Mouse (Mus musculus): ENCODE results near the gene Abcc10. TPM values are rescaled to one million over a fixed set of nuclear protein-coding genes. Genes with fewer than 3 reads are reported as not detected.
A peak's percentile ranks its signal among the peaks of the same experiment; 100 is the strongest.

Gene Abcc10
- polyA plus RNA-seq, 1 experiment, result 4.0 TPM

DNA sequence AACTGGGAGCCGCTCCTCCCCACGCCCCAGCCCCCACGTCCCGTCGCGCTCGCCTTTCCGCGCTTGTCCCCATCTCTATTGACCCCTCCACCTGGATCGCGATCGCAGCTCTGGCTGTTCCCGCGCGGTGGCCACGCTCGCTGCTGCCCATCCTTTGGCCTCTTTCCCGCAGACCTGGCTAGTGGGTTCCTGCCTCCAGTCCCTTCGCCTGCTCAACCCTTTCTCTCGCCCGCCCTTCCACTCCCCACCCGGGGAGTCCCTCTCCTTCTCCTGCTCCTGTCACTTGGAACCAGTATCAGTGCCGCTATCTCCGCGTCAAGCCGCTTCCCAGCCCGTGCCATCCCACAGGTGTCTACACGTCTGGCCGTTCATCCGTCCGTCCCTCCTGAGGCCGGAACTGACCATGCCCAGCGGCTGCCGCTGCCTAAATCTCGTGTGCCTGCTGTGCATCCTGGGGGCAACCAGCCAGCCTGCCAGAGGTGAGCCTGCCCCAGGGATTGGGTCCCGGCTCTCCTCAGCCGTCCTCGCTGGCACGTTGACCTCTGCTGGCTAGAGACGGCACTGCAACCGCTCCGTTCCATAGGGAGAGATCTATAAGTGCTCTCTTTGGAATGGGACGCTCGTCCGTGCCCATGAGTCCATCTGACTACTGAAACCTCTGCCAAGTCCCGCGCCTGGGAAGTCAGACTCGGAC lies 29.8 kb downstream of the Abcc10 start:
- TF ChIP-seq CTCF (IDR thresholded peaks at IDR 0.05; ENCODE audit: control insufficient read depth, insufficient read depth, insufficient read length) (peak; percentile 88), MAX (IDR thresholded peaks at IDR 0.05) (no peak)
- H3K36me3 ChIP-seq (ENCODE audit: control insufficient read depth, insufficient read depth), result no peaks in the 10 kb centered on the region
- no peaks in the 10 kb centered on the region for H3K79me2 ChIP-seq (ENCODE audit: control insufficient read depth, insufficient read depth)
- H3K27me3 ChIP-seq (ENCODE audit: control insufficient read depth, insufficient read depth, insufficient read length), result peaks cover 9% of the 10 kb centered on the region
- no peaks in the 10 kb centered on the region for H3K79me3 ChIP-seq (ENCODE audit: low read depth)
- H3K4me3 ChIP-seq (ENCODE audit: insufficient read depth, poor library complexity, severe bottlenecking), result peak overlapping the region; percentile 43
- peak overlapping the region; percentile 62 for H3ac ChIP-seq (ENCODE audit: control insufficient read depth, insufficient read length, low read depth)

DNA sequence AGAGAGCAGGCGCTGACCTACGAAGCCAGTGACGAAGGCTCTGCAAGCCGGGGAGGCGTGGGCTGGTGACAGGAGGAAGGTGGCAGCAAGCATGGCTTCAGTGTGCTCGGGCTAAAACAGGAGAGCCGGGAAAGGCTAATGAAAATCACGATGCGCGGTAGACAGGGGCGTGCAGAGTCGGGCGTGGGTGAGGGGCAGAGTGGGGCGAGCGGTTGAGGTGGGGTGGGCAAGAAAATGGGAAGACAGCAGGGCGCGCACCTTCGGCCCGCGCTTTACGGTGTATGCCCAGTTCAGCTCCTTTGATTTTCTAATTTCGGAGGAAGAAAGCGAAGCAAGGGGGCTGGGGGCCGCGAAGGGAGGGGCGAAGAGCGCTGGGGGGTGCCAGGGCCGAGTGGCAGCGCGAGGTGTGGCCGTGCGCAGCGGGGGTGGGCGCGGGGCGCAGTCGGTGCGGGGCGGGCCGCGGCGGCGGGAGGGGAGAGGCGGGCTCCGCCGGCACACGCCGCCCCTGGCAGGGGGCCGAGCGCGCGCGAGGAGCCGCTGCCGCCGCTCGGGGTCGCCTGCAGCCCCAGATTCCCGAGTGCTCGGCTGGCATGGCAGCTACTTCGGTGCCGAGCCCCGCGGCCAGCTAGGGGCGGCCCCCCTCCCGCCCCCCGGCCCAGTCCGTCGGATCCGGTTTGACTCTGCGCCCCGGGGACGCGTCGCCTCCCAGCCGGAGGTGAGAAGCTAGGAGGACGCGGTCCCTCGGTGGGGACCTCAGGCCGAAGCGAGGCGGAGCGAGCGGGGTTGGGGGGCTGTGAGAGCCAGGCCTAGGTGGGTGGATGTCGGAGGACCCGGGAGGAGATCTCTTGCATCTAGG lies 30.6 kb downstream of the Abcc10 start, which contains the start of gene Dlk2:
TSS of gene Dlk2 (plus strand) at position 58 of the 856 bp plus-strand sequence.
- TF ChIP-seq FOSL1 (IDR thresholded peaks at IDR 0.05; ENCODE audit: insufficient read depth, low read length, poor library complexity, severe bottlenecking) (no peak), MAX (IDR thresholded peaks at IDR 0.05) (no peak), MYOG (IDR thresholded peaks at IDR 0.05; ENCODE audit: control insufficient read depth, extremely low read depth, insufficient read length) (no peak), CTCF (IDR thresholded peaks at IDR 0.05; ENCODE audit: control insufficient read depth, insufficient read depth, insufficient read length) (no peak), USF1 (IDR thresholded peaks at IDR 0.05; ENCODE audit: low read depth) (no peak), CEBPB (IDR thresholded peaks at IDR 0.05; ENCODE audit: low read depth) (no peak)
- Histone ChIP-seq H3K79me3 (ENCODE audit: low read depth) (no peaks in the 10 kb centered on the region), H3K36me3 (ENCODE audit: control insufficient read depth, insufficient read depth) (no peaks in the 10 kb centered on the region), H3K4me3 (ENCODE audit: insufficient read depth, poor library complexity, severe bottlenecking) (peak within 1 kb of the TSS; percentile 43), H3K27me3 (ENCODE audit: control insufficient read depth, insufficient read depth, insufficient read length) (peaks cover 9% of the 10 kb centered on the region), H3ac (ENCODE audit: control insufficient read depth, insufficient read length, low read depth) (peak within 1 kb of the TSS; percentile 62), H3K79me2 (ENCODE audit: control insufficient read depth, insufficient read depth) (no peaks in the 10 kb centered on the region)

DNA sequence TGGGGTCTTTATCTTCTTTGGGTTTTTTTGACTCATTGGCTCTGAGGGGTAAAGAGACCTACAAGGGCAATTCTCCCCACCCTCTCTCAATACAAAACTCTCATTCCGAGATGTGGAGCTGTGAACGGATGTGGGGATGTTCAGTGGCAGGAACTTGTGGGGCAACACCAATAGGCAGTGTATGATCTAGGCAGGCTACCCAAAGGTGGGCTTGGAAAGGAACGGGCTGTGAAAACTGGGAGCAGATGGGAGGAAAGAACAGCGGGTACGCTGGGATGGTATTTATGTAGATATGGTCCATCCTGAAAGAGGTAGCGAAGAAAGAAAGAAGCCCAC lies 31.2 kb downstream of the Abcc10 start:
- peaks cover 9% of the 10 kb centered on the region for H3K27me3 ChIP-seq (ENCODE audit: control insufficient read depth, insufficient read depth, insufficient read length)

DNA sequence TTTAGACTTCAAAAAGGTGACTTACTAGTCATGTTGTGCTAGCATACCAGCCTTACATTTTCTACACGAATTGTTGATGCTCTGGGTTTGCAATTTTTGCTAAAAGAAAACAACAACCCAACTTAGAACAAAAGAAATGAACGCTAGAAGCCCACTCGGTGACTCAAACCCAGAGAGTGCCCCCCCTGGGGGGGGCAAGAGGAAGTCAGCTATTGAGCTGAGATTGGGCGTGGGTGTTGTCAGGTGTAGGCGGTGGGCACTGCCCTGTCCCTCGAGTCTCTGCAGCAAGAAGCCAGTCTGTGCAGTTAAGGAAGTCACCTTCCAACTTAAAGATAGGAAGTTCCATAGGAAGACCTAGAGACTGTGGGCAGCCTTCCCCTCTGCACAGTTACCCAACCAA lies 31.6 kb downstream of the Abcc10 start:
- Histone ChIP-seq H3ac (ENCODE audit: control insufficient read depth, insufficient read length, low read depth) (no peak overlapping the region), H3K79me2 (ENCODE audit: control insufficient read depth, insufficient read depth) (no peaks in the 10 kb centered on the region), H3K27me3 (ENCODE audit: control insufficient read depth, insufficient read depth, insufficient read length) (peaks cover 9% of the 10 kb centered on the region), H3K36me3 (ENCODE audit: control insufficient read depth, insufficient read depth) (no peaks in the 10 kb centered on the region), H3K79me3 (ENCODE audit: low read depth) (no peaks in the 10 kb centered on the region), H3K4me3 (ENCODE audit: insufficient read depth, poor library complexity, severe bottlenecking) (no peak overlapping the region)
- TF ChIP-seq CEBPB (IDR thresholded peaks at IDR 0.05; ENCODE audit: low read depth) (no peak), MYOG (IDR thresholded peaks at IDR 0.05; ENCODE audit: control insufficient read depth, extremely low read depth, insufficient read length) (no peak), MAX (IDR thresholded peaks at IDR 0.05) (no peak), USF1 (IDR thresholded peaks at IDR 0.05; ENCODE audit: low read depth) (no peak), MYOD1 (IDR thresholded peaks at IDR 0.05; ENCODE audit: control insufficient read depth, insufficient read length, low read depth) (no peak)

More for the DNA sequence above, 31.2 kb downstream of the Abcc10 start:
- no peak for TF ChIP-seq CTCF (IDR thresholded peaks at IDR 0.05; ENCODE audit: control insufficient read depth, insufficient read depth, insufficient read length)
- TF ChIP-seq CEBPB (IDR thresholded peaks at IDR 0.05; ENCODE audit: low read depth), result no peak
- TF ChIP-seq MYOG (IDR thresholded peaks at IDR 0.05; ENCODE audit: control insufficient read depth, extremely low read depth, insufficient read length), result no peak
- no peak for TF ChIP-seq FOSL1 (IDR thresholded peaks at IDR 0.05; ENCODE audit: insufficient read depth, low read length, poor library complexity, severe bottlenecking)
- no peaks in the 10 kb centered on the region for H3K79me3 ChIP-seq (ENCODE audit: low read depth)
- H3ac ChIP-seq (ENCODE audit: control insufficient read depth, insufficient read length, low read depth), result peak overlapping the region; percentile 62
- H3K4me3 ChIP-seq (ENCODE audit: insufficient read depth, poor library complexity, severe bottlenecking), result no peak overlapping the region
- no peaks in the 10 kb centered on the region for H3K79me2 ChIP-seq (ENCODE audit: control insufficient read depth, insufficient read depth)
- no peaks in the 10 kb centered on the region for H3K36me3 ChIP-seq (ENCODE audit: control insufficient read depth, insufficient read depth)

DNA sequence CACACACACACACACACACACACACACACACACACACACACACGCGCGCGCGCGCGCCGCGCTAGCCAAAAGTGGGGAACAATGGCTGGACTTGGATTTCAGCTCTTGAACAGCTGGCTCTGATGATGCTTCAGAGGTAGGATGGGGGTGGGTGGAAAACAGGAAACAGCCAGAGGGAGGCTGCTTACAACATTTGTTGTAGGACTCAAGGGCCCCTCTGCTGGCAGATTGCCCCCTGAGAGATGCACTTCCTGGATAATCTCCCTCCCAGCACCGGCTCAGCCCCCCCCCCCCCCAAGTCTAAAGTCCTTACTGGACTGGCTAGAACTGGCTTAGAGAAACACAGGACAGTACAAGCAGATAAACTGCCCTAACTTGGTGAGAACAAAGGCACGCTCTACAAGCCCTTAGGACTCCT lies 40.5 kb downstream of the Abcc10 start:
- Histone ChIP-seq H3K4me3 (ENCODE audit: insufficient read depth, poor library complexity, severe bottlenecking) (no peak overlapping the region), H3K79me3 (ENCODE audit: low read depth) (peaks cover under 1% of the 10 kb centered on the region), H3K27me3 (ENCODE audit: control insufficient read depth, insufficient read depth, insufficient read length) (no peaks in the 10 kb centered on the region), H3K36me3 (ENCODE audit: control insufficient read depth, insufficient read depth) (no peaks in the 10 kb centered on the region), H3ac (ENCODE audit: control insufficient read depth, insufficient read length, low read depth) (no peak overlapping the region), H3K79me2 (ENCODE audit: control insufficient read depth, insufficient read depth) (no peaks in the 10 kb centered on the region)
- no peak for TF ChIP-seq CEBPB (IDR thresholded peaks at IDR 0.05; ENCODE audit: low read depth)
- TF ChIP-seq FOSL1 (IDR thresholded peaks at IDR 0.05; ENCODE audit: insufficient read depth, low read length, poor library complexity, severe bottlenecking), result no peak
- no peak for TF ChIP-seq USF1 (IDR thresholded peaks at IDR 0.05; ENCODE audit: low read depth)
- no peak for TF ChIP-seq CTCF (IDR thresholded peaks at IDR 0.05; ENCODE audit: control insufficient read depth, insufficient read depth, insufficient read length)
- no peak for TF ChIP-seq MAX (IDR thresholded peaks at IDR 0.05)
- no peak for TF ChIP-seq MYOG (IDR thresholded peaks at IDR 0.05; ENCODE audit: control insufficient read depth, extremely low read depth, insufficient read length)

DNA sequence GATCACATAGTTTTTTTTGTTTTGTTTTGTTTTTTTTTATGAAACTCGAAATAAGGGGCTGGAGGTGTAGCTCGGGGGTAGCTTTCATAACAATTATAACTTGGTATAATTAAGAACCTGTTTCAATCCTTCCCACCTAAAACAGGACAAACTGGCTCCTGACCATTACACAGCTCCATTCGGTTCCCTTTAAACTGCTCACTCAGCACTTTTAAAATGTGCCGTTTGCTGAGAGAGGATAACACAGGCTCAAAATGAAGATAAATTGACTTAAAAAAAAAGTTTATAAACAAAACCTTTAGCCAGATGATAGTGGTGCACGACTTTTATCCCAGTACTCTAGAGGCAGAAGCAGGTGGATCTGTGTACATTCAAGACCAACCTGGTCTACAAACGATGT lies 42.7 kb downstream of the Abcc10 start:
- Histone ChIP-seq H3K36me3 (ENCODE audit: control insufficient read depth, insufficient read depth) (peaks cover 6% of the 10 kb centered on the region), H3K79me3 (ENCODE audit: low read depth) (peaks cover 22% of the 10 kb centered on the region), H3ac (ENCODE audit: control insufficient read depth, insufficient read length, low read depth) (no peak overlapping the region), H3K27me3 (ENCODE audit: control insufficient read depth, insufficient read depth, insufficient read length) (no peaks in the 10 kb centered on the region), H3K79me2 (ENCODE audit: control insufficient read depth, insufficient read depth) (peaks cover 22% of the 10 kb centered on the region), H3K4me3 (ENCODE audit: insufficient read depth, poor library complexity, severe bottlenecking) (no peak overlapping the region)
- no peak for TF ChIP-seq CTCF (IDR thresholded peaks at IDR 0.05; ENCODE audit: control insufficient read depth, insufficient read depth, insufficient read length)
- no peak for TF ChIP-seq FOSL1 (IDR thresholded peaks at IDR 0.05; ENCODE audit: insufficient read depth, low read length, poor library complexity, severe bottlenecking)
- no peak for TF ChIP-seq MYOD1 (IDR thresholded peaks at IDR 0.05; ENCODE audit: control insufficient read depth, insufficient read length, low read depth)
- no peak for TF ChIP-seq MAX (IDR thresholded peaks at IDR 0.05)
- no peak for TF ChIP-seq CEBPB (IDR thresholded peaks at IDR 0.05; ENCODE audit: low read depth)

Data from C2C12 (cell line).